Mouse (Mus musculus) liver, adult 2 months (tissue): ENCODE results near the gene Herpud2.

Experiments used
- CTCF ChIP-seq: fragments of 200-500 bp; IDR thresholded peaks from 2 replicates; pipeline ENCODE4 v1.5.1; 2011; ENCODE audit warnings: low read depth, low read length, control low read depth
- POLR2A ChIP-seq: fragments of 200-500 bp; IDR thresholded peaks from 2 replicates; pipeline ENCODE4 v1.6.1; 2011; ENCODE audit warnings: low read length, control low read depth; ENCODE audit not compliant: insufficient read depth; ENCODE audit errors: extremely low read depth

DNA sequence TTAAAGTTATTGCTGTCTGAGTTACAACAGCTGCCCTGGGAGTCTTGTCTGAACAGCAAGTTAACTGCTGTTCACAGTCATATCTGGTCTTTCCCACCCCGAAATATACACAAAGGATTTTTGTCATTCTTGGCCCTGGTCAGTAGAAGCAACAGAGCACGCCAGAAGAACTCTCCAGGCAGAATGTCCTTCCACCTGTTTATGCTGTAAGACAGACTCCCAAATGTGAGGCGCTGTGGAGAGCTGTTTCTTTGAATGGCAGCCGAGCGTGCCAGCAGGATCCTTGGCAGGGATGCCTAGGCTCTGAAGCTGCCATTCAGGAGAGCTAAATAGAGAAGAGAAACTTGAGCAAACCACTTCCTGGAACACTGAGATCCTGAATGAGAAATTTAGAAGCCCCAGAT is 23.4 kb upstream of the Herpud2 start:
- TF ChIP-seq CTCF (no peak), POLR2A (no peak)
